Mouse (Mus musculus) erythroblast, embryonic 14.5 days (primary cell): ENCODE data around the gene Ubc.

ENCODE experiments used
- GATA1 ChIP-seq: IDR thresholded peaks from 2 replicates; pipeline ENCODE4 v1.6.1; 2012; ENCODE audit warnings: low read length, inconsistent platforms, mixed read lengths
- TAL1 ChIP-seq: IDR thresholded peaks from 3 replicates; pipeline ENCODE4 v1.6.1; 2012; ENCODE audit warnings: low read length, inconsistent platforms, mixed read lengths

DNA sequence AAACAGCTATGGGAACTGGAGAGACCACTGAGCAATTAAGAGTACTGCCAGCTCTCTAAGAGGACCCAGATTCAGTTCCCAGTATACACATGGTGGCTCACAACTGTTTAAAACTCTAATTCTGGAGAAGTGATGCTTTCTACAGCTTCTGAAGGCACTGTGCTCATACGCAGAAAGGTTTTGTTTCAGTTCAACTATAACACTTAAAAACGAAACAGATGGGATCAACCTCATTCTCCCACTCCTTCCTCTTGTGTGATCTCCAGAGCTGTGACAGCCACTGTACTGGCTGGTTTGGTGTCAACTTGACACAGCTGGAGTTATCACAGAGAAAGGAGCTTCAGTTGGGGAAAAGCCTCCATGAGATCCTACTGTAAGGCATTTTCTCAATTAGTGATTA, 14.1 kb downstream of the Ubc start:
- TF ChIP-seq GATA1 (no peak), TAL1 (no peak)
